Mouse (Mus musculus): ENCODE measurements around the gene Ercc6l.

DNA sequence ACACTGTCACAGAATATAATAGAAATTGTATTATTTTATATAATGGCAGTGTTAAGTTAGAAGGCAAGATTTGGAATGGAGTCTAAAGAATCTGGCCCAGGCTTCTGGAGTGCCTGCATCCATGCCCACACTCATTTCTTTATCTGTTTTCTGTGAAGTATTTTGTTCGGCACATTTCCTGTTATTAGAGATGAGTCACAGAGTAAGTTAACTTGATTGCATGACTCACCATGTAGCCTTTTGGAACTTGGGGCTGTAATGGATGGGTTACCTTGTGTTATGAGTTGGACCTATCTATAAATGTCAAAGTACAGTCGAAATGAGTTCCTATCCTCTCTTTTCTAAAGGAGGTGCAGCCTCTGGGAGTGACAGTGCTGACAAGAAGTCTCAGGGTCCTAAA is 35.6 kb downstream of the Ercc6l start:
- TF ChIP-seq POLR2A (IDR thresholded peaks at IDR 0.05; ENCODE audit: borderline replicate concordance, extremely low read depth, low read depth, low read length): no peak
- no peak for TF ChIP-seq CTCF (IDR thresholded peaks at IDR 0.05; ENCODE audit: insufficient read depth, low read length)

Measured in lung, adult 2 months (tissue).